Mouse (Mus musculus): ENCODE results near the gene Klra2. TPM values are rescaled to one million over a fixed set of nuclear protein-coding genes. Genes with fewer than 3 reads are reported as not detected.

Gene Klra2
- total RNA-seq (2012; rRNA removed) (not detected in 2 replicates), total RNA-seq (2014; rRNA removed) (not detected in 2 replicates), polyA plus RNA-seq (2012; ENCODE audit: insufficient read length, low read depth) (not detected in 2 replicates)

DNA sequence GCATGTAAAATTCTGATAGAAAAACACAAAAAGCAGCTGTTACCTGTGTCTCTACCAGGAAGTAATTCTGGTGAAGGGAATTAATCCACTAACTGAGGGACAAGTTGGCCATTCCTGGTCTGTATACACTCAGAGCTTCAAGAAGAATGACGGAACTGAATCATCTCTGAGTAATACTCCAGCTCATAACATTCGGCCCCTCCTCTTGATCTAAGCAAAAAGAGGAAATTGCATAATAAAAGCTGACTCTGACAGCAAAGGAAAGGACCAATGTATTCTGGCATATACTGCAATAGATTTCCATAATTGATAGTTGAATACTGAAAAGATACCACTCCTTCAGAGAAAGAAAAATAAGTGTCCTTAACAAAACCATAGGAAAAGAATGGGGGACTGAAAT, at the start of gene Klra2:
TSS of gene Klra2 (minus strand) at position 157 of the 400 bp plus-strand sequence.
- no peak within 1 kb of the TSS for H3K4me2 ChIP-seq (ENCODE audit: insufficient read depth, low read depth, poor library complexity, severe bottlenecking)
- in situ Hi-C loops (cut with MboI; ENCODE audit: low pct_ligation_motif_present, low pct_unique_long_range_greater_than_20kb, low sequenced_read_pairs) (no loop called here), dilution Hi-C loops (cut with MboI; ENCODE audit: extremely low pct_ligation_motif_present, extremely low pct_unique_long_range_greater_than_20kb, low sequenced_read_pairs) (no loop called here)
- H3K79me2 ChIP-seq (replicated peaks; ENCODE audit: control insufficient read depth, extremely low read depth, insufficient read depth, poor library complexity, severe bottlenecking), result no peaks in the 10 kb centered on the region
- H3K4me3 ChIP-seq (replicated peaks in 1 of 3; ENCODE audit: low read depth in 2 of 3, low read length in 2 of 3, poor library complexity in 1 of 3), result no peak within 1 kb of the TSS
- no peaks in the 10 kb centered on the region for H3K4me1 ChIP-seq (ENCODE audit: control insufficient read depth in 1 of 2, insufficient read depth in 2 of 2)
- no peaks in the 10 kb centered on the region for H3K9me3 ChIP-seq (replicated peaks; ENCODE audit: low read length)
- H3K36me3 ChIP-seq (replicated peaks in 1 of 2; ENCODE audit: control insufficient read depth in 1 of 2, insufficient read depth in 1 of 2, low read length in 1 of 2), result no peaks in the 10 kb centered on the region
- peaks cover 19% of the 10 kb centered on the region for H3K27me3 ChIP-seq (replicated peaks)
- no peak within 1 kb of the TSS for H3K9ac ChIP-seq (ENCODE audit: insufficient read depth, low read depth)
- TF ChIP-seq NRF1 (IDR thresholded peaks at IDR 0.05; ENCODE audit: low read depth, low read length), result no peak
- no peak for TF ChIP-seq MAX (IDR thresholded peaks at IDR 0.05; ENCODE audit: low read length)
- no peak for TF ChIP-seq CHD1 (IDR thresholded peaks at IDR 0.05; ENCODE audit: low read depth, low read length)
- no peak for TF ChIP-seq MEF2A (IDR thresholded peaks at IDR 0.05; ENCODE audit: borderline replicate concordance, low read depth, low read length)
- no peak for TF ChIP-seq KAT2A (IDR thresholded peaks at IDR 0.05; ENCODE audit: insufficient replicate concordance, low read length)
- TF ChIP-seq PAX5 (IDR thresholded peaks at IDR 0.05; ENCODE audit: low read length), result no peak
- TF ChIP-seq MYC (IDR thresholded peaks at IDR 0.05; ENCODE audit: low read depth, low read length), result no peak
- no peak for TF ChIP-seq USF1 (IDR thresholded peaks at IDR 0.05; ENCODE audit: low read depth, low read length)
- TF ChIP-seq BHLHE40 (IDR thresholded peaks at IDR 0.05; ENCODE audit: low read depth, low read length), result no peak
- no peak for TF ChIP-seq ZKSCAN1 (IDR thresholded peaks at IDR 0.05; ENCODE audit: borderline replicate concordance, low read depth, low read length)
- no peak for TF ChIP-seq RAD21 (IDR thresholded peaks at IDR 0.05; ENCODE audit: low read depth, low read length)
- no peak for TF ChIP-seq UBTF (IDR thresholded peaks at IDR 0.05; ENCODE audit: low read depth, low read length)
- TF ChIP-seq MXI1 (IDR thresholded peaks at IDR 0.05; ENCODE audit: low read depth, low read length), result no peak
- no peak for TF ChIP-seq TCF12 (IDR thresholded peaks at IDR 0.05; ENCODE audit: low read depth, low read length)
- no peak for TF ChIP-seq CTCF (conservative IDR thresholded peaks at IDR 0.05 in 1 of 2, IDR thresholded peaks at IDR 0.05 in 1 of 2; ENCODE audit: low read depth in 2 of 2, low read length in 2 of 2)
- DNase-seq (ENCODE audit: extremely low read depth), result no peak
- H3K27ac ChIP-seq (ENCODE audit: insufficient read depth, low read depth), result no peak within 1 kb of the TSS

DNA sequence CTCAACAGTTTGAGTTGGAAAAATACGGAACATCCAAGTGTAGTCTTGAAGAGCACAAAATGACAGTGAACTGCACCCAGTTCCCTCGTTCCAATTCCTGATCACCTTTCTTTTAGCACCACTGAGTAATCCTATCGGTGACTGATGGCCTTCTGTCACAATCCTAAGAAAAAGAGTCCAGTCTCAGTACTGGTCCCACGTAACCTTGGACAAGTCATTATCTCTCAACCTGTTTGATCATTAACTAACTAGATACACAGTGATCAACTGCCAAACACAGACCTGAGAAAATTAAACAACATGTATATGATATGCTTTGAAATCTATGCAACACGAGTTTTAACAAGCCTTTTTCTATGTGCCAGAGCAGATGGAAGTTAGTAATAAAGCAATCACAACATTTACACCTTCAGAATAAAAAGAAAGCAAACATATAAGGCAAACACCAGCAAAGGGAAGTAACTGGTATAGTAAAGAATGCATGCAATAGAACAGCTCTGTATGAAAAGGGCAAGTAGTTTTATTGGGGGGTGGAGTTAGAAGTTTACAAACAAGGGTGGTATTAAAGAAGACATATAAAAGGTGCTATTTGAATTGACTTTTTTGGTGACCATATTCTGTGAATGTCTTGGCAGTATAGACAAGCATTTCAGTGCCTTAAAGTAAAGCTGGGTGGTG, 47.4 kb upstream of the Klra2 start:
- dilution Hi-C loops (cut with MboI; ENCODE audit: extremely low pct_ligation_motif_present, extremely low pct_unique_long_range_greater_than_20kb, low sequenced_read_pairs) (no loop called here), in situ Hi-C loops (cut with MboI; ENCODE audit: low pct_ligation_motif_present, low pct_unique_long_range_greater_than_20kb, low sequenced_read_pairs) (no loop called here)
- Histone ChIP-seq H3K4me2 (ENCODE audit: insufficient read depth, low read depth, poor library complexity, severe bottlenecking) (peak overlapping the region; percentile 7; the same call in 1 of the 2 replicates), H3K79me2 (replicated peaks; ENCODE audit: control insufficient read depth, extremely low read depth, insufficient read depth, poor library complexity, severe bottlenecking) (peaks cover 2% of the 10 kb centered on the region; the same call in 1 of the 2 replicates), H3K9me3 (replicated peaks; ENCODE audit: low read length) (no peaks in the 10 kb centered on the region), H3K4me1 (ENCODE audit: control insufficient read depth in 1 of 2, insufficient read depth in 2 of 2) (peaks cover 3 to 8% of the 10 kb centered on the region in 2 experiments; a peak in 3 of 4 replicates), H3K9ac (ENCODE audit: insufficient read depth, low read depth) (no peak overlapping the region), H3K4me3 (replicated peaks in 1 of 3; ENCODE audit: low read depth in 2 of 3, low read length in 2 of 3, poor library complexity in 1 of 3) (no peak overlapping the region), H3K27ac (ENCODE audit: insufficient read depth, low read depth) (no peak overlapping the region), H3K27me3 (replicated peaks) (peaks cover 1% of the 10 kb centered on the region), H3K36me3 (replicated peaks in 1 of 2; ENCODE audit: control insufficient read depth in 1 of 2, insufficient read depth in 1 of 2, low read length in 1 of 2) (peaks cover 0 to 2% of the 10 kb centered on the region in 2 experiments)
- no peak for DNase-seq (ENCODE audit: extremely low read depth)
- no peak for TF ChIP-seq ZC3H11A (IDR thresholded peaks at IDR 0.05; ENCODE audit: low read depth, low read length)
- no peak for TF ChIP-seq RCOR1 (conservative IDR thresholded peaks at IDR 0.05; ENCODE audit: low read depth, low read length)
- TF ChIP-seq EP300 (IDR thresholded peaks at IDR 0.05; ENCODE audit: low read length), result no peak

Data from CH12.LX (cell line).